Mouse (Mus musculus): Measurements from ENCODE around the gene Spink4.
A peak's percentile ranks its signal among the peaks of the same experiment; 100 is the strongest.

Spink4 gene

DNA sequence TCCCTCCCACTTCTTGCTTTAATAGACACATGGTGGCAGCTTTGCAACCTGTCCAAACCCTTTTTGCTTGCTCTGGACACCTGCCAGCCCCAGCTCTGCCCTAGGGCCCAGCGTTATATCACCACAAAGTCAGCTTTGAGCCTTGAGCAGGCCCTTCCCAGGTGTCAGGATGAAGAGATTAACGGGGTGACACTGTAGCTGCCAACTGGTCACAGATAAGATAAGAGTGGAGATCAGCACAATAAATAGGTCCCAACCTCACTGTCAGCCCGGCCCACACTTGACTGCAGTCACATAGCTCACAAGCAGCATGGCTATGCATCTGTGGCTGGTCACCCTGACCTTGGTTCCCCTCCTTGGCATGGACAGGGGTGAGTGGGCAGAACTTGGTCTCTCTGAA, at the start of gene Spink4:
TSS of gene Spink4 (plus strand) at position 268 of the 400 bp plus-strand sequence.
- no peak for DNase-seq

DNA sequence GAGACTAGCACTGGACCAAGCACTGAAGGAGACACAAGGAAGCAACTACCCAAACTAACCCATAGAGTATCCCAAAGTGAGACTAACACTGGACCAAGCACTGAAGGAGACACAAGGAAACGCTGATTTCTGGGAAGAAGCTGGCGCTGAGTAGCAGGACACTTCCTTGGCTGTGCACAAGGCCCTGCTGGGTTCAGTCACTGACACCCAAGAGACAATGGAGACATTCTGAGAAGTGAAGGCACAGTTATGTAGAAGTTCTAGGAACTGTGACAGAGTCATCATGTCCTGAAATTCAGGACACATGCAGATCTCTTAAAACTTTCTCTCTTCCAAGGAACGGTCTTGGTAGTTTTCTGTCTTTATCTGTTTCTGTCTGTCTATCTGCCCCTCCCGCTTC, 49.6 kb upstream of the Spink4 start:
- no peak for DNase-seq

DNA sequence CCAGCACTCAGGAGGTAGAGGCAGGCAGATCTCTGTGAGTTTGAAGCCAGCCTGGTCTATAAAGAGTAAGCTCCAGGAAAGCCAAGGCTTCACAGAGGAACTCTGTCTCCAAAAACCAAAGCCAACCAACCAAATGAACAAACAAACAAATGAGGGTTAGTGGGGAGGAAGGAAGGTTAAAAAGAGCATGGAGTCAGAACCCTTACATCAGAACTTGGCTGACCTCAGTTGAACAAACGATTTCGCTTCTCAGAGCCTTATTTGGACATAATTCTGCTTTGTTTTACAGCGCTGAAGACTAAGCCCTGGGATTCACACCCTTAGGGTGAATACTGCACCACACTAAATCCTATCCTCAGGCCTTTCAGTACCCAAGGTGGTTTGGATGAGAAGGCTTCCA, 47.7 kb upstream of the Spink4 start:
- no peak for DNase-seq

DNA sequence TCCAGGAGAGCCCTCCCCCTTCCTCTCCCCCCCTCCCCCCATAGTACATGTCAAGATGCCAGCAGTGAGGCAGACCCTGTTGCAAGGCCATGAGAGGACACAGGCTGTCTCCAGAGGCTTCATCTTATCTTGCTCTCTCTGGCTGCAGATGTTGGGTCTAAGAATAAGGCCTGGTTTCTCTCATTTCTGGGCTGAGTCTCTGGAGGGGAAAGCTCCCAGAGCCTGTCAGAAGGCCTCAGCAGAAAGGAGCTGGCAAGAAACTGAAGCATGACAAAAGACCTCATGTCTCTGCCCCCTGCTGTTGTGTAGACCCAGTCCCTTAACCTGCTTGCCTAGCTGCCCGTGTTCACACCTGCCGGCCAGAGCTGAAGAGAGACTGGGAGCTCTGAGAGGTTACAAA, 46.5 kb upstream of the Spink4 start:
- DNase-seq = no peak

DNA sequence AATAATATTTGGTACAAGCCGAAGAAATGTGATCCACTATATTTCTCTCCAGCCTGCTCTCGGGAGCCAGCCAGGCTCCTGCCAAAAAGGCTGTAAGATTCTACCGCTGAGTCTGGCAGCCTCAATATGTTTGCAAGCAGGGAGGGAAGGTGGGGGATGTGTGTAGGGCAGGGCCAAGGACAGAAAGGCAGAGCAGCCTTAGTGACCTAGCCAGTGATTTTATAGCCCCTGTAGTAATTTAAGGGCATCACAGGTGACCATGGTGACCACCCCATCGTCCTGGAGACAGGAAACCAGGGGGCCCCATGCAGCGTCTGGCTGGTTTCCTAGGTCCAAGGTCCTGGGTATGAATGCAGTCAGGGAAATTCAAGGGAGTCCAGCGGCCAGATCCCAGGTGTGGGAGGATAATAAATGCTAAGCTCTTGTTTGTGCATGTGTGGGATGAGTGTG, 45.7 kb upstream of the Spink4 start:
- no peak for DNase-seq

DNA sequence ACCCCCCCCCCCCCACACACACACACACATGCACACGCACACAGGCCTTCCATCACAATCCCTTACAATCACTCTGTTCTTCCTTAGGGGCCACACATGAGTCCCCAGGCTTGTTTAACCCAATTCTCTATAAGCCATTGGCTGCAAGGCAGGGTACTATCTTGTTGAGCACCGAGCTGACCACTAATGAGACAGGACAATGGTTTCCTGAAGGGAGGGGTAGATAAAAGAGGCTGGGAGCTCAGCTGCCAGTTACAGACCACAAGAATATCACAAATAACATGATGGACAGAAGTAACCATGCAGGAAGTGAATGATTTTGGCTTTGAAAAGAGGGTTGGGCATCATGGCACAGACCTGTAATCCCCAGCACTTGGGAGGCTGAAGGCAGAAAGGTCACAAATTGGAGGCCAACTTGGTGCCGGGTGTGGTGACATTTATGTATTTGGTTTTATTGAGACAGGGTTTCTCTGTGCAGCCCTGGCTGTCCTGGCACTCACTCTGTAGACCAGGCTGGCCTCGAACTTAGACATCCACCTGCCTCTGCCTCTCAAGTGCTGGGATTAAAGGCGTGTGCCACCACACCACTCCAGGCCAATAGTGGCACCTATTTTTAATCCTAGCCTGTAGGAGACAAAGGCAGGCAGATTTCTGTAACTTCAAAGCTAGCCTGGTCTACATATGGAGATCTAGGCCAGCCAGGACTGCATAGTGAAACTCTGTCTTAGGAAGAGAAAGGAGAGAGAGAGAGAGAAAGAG, 44.9 kb upstream of the Spink4 start:
- no peak for DNase-seq

DNA sequence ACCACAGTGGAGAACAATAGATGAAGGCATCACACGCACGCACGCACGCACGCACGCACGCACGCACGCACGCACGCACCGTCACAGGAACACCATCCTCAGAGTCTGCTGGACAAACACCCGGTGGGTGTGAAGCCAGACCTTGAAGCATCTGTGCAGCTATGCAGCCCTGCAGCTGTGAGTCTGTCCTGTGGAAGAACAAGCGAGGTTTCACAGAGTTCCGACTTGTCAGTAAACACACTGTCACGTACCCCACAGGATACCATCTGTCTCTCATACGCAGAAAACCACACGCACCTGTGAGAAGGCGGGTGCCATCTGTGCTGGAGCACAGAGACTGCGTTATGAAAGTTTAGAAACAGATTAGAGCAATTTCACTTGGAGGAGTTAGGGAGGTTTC, 44.0 kb upstream of the Spink4 start:
- peak; percentile 82 for DNase-seq

GRCm38 (mm10) chr4:40876814-40877371, 43.0 kb upstream of the Spink4 start:
- DNase-seq = no peak

GRCm38 (mm10) chr4:40877528-40877927, 42.3 kb upstream of the Spink4 start:
- DNase-seq = no peak

DNA sequence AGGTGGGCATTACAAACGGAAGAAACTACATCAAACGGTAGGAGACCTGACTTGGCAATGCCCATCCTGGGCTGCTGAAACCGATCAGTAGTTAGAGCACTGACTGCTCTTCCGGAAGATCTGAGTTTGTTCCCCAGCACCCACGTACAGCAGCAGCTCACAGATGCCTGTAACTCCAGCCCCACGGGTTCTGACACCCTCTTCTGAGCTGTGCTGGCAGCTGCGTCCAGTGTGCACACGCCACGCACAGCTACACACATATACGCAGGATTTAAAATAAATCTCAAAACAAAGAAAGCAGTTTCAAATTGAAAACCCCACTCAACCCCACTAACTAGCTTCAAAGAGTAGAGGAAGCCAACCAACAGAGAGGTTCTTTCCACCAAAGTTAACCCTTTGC, 36.7 kb upstream of the Spink4 start:
- DNase-seq = no peak

DNA sequence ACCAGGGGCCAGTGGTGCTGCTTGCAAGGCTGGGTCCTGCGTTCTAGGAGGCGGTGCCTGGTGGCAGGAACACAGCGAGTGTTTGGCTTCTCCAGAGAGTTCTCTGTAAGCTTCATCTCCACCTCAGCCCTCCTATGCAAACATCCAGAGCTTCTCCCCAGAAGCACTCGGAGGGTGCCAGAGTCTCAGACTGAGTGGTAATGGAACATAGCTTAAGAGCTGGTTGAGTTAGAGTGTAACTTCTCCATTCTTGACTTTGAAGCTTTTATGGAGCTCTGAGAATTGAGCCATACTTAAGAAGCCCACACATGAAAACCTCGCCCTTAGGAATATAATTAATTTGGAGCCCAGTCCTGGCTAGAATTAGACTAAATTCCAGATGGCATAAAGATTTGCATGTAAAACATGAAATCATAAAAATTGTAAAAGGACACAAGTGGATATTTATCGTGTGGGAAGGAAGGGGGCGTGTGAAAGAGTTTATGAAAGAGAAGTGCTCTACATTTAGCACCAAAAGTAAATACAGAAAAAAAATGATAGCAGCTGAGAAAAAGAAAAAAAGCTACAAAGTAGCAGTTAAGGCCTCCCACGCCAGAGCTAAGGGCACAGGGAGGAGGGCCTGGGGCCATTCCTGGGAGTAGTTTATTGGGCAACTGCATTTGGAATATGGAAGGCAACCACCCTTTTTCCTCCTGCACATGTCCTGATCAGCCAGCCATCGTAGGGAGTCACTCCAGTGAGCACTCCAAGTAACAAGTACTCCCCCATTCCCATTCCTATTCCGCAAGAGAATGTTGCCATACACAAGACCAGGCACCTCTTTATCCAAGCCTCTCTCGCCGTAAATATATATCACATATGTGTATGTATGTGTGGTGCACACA, 35.3 kb upstream of the Spink4 start:
- peak; percentile 24 for DNase-seq

GRCm38 (mm10) chr4:40885166-40885525, 34.7 kb upstream of the Spink4 start:
- DNase-seq = peak; percentile 38

DNA sequence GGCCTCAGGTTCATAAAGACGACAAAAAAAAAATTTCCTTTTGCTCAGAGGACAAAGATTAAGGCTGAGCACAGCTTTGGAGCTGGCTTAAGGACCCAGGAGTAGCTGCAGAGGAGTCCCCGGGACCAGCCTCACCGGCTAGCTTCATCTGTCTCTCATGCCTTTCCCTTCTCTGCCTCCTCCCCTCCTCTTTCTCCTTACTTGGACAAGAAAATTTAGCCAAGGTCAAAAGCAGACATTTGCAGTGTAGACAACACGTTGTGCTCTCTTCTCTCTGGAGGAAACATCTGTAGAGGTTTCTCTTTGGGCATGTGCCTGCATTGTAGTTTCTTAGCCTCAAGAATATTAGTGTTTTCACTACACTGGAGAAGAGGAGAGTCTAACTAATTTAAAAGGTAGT, 34.0 kb upstream of the Spink4 start:
- no peak for DNase-seq

DNA sequence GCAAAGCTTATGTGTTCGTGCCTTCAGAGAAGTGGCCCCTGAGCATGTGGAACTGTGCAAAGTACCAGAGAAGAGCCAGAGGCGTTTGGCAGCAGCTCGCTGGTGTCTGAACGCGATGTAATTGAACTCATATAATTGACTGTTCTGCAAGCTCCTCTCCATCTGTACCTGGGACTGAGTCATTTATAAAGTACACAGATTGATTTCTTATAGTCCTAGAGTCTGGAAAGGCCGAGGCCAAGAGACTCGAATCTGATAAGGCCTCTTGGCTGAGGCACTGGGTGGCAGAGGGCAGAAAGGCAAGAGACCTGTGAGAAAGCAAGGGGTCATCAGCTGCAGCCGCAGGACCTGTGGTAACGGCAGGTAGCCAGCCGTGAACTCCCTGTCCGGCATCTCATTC, 31.0 kb upstream of the Spink4 start:
- no peak for DNase-seq

- no peak for DNase-seq
Measured at GRCm38 (mm10) chr4:40889252-40889651, 30.6 kb upstream of the Spink4 start.

DNA sequence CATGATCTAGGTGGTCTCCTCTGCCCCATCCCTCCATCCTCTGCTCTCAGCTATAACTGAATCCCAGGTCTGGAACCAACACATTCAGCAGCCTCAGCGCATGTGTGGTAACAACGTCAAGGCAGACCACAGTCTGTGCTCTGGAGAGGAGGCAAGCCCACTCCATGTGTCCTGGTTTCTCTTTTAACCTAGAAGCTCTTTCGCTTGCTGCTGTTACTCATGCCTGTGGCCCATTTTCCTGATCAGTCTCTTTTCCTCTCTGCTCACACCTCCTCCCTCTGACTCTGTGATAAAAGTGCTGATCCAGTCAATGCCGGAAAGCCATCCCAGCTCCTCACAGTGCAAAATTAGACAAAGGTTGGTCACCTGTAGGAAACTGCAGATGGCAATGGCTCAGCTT, 29.9 kb upstream of the Spink4 start:
- DNase-seq = no peak

GRCm38 (mm10) chr4:40891206-40891605, 28.6 kb upstream of the Spink4 start:
- DNase-seq = no peak

DNA sequence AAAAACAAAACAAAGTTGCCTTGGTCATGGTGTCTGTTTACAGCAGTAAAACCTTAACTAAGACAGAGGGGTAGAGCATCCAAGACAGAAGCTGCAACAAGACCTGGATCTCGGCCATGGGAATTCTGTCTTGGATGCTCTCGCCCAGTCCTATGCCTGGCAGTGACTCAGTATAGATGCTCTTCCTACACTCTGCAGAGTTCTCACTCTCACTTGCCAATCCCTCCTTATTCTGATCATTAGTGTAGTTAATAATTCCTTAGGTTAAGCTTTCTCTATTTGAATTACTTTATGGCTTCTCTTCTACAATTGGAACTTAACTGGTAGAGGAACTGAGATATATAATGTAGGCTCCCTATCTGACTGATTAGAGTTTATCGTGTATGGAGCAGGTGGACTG, 24.7 kb upstream of the Spink4 start:
- DNase-seq = no peak

GRCm38 (mm10) chr4:40895646-40896045, 24.2 kb upstream of the Spink4 start:
- no peak for DNase-seq

DNA sequence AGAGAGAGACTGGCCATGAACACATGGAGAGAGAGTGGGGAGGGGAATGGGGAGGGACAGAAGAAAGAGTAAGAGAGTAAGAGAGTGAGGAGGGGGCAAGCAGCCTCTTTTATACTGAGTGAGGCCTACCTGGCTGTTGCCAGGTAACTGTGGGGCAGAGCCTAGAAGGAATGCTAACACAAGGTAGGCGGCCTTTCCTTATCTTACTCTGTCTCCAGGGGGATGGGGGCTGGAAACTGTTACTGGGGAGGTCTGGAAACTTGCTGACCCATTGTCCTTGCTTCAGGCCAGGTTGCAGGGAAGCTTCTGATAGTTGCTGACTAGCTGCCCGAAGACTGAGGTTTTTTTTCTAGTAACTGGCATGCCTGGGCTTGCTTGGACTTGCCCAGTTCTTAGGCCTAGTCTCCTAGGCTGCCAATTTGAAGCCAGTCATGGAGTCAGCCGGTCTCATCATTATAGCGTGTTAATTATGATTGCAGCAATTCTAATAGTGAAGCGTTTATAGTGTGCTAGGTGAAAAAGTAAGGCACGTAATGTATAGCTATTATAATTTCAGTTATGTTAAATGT, 21.3 kb upstream of the Spink4 start:
- DNase-seq = no peak

DNA sequence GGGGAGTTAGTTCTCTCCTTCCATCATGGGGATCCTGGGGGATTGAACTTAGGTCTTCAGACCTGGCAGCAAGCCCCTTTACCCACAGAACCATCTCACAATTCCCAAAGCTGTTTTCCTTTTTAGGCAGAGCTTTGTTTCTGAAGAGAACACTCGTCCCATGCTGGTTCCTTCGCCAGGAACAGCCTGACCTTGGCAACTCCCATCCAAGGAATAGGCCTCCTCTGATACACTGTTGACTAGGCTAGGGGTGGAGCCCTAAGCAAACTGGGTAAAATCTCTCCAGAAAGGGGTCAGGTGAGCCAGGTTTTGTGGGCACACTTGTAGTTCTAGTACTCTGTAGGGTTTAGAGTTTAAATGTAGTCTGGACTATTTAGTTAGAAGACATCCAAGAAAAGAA, 20.6 kb upstream of the Spink4 start:
- no peak for DNase-seq

DNA sequence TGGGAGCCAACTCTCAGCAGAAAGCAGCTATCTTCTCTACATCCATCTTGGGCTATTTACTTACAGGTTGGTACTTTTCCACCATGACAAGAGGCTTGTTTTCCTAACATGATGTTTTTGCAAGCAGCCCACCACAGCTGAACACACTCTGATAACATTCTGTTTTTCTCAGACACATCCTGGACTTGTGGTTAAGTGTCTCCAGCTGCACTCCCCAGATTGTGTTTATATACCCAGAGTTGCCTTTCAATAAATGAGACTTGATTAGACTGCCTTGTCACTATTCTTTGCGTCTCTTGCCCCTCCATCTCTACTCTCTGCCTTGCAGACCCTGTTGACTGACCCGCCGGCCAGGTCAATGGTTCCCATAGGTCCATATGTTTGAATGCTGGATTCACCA, 19.8 kb upstream of the Spink4 start:
- no peak for DNase-seq

GRCm38 (mm10) chr4:40900612-40901011, 19.2 kb upstream of the Spink4 start:
- no peak for DNase-seq

GRCm38 (mm10) chr4:40906298-40906697, 13.6 kb upstream of the Spink4 start:
- DNase-seq = no peak
